Mouse (Mus musculus) hindbrain, embryonic 13.5 days (tissue): ENCODE results near the gene Gm6525. TPM values are rescaled to one million over a fixed set of nuclear protein-coding genes. Genes with fewer than 3 reads are reported as not detected.

ENCODE experiments used
- ATAC-seq: fragments of 200-750 bp; cut with Nextera tagmentation; 2 replicates; pipeline ENCODE4 v1.8.0; 2017; ENCODE audit warnings: moderate TSS enrichment; ENCODE audit not compliant: low FRiP score
- H3K27ac ChIP-seq: fragments of 300-500 bp; sonication (generic); 2 replicates; pipeline ENCODE4 v1.5.1; 2015; ENCODE audit warnings: inconsistent platforms, mild to moderate bottlenecking, moderate library complexity
- H3K27me3 ChIP-seq: fragments of 300-500 bp; sonication (generic); 2 replicates; pipeline ENCODE4 v1.6.1; 2015; ENCODE audit warnings: mild to moderate bottlenecking, inconsistent platforms
- H3K36me3 ChIP-seq: fragments of 300-500 bp; sonication (generic); 2 replicates; pipeline ENCODE4 v1.6.1; 2015; ENCODE audit warnings: mild to moderate bottlenecking, inconsistent platforms
- H3K4me1 ChIP-seq: fragments of 300-500 bp; sonication (generic); replicated peaks from 2 replicates; pipeline ENCODE4 v1.6.1; 2015; ENCODE audit warnings: inconsistent platforms
- H3K4me2 ChIP-seq: fragments of 300-500 bp; sonication (generic); 2 replicates; pipeline ENCODE4 v1.6.1; 2015; ENCODE audit warnings: inconsistent platforms, mild to moderate bottlenecking, moderate library complexity
- H3K4me3 ChIP-seq: fragments of 300-500 bp; sonication (generic); 2 replicates; pipeline ENCODE4 v1.5.1; 2015; ENCODE audit warnings: mild to moderate bottlenecking, inconsistent platforms
- H3K9ac ChIP-seq: fragments of 300-500 bp; sonication (generic); 2 replicates; pipeline ENCODE4 v1.6.1; 2015; ENCODE audit warnings: mild to moderate bottlenecking, inconsistent platforms
- H3K9me3 ChIP-seq: fragments of 300-500 bp; sonication (generic); 2 replicates; pipeline ENCODE4 v1.6.1; 2016; ENCODE audit warnings: inconsistent platforms
- WGBS: fragments of 180-500 bp; shearing (Covaris S2); methylation state at CpG from one replicate; pipeline ENCODE4 v1.1.7; 2015; 5-methylcytosine and 5-hydroxymethylcytosine counted together
- polyA plus RNA-seq: library from polyadenylated mRNA; unstranded; fragments of >200 nt; fragmentation: Nextera tagmentation; extraction: Ambion mirVana; gene quantifications from 2 replicates; pipeline ENCODE4 v1.2.1, GENCODE M21; 2015

The Gm6525 gene
- 2.9 and 3.3 TPM in 2 replicates for polyA plus RNA-seq

DNA sequence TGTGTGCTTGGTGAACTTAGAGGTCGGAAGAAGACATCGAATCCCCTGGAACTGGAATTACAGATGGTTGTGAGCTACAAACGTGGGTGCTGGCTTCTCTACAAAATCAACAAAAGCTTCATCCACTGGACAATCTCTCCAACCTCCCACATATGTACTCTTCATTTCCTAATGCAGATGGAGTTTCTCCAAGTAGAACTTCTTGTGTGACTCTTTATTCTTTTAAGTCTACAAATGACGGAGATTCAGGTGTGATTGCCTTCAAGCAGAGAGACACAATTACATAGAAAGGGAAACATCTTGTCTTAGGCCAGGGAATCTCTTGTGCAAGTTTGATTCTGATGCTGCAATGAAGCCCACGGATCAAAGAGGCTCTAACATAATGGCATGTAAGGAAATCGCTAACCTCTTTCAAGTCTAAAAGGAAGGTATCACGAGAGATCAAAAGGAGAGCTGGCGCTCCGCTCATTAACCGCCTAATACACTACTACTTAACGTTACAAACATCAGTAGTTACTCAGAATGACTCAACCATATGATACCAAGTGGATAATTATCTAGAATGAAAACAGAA is at the start of gene Gm6525:
Gene Gm6525, plus strand, starts transcription at position 524 of the 574 bp plus-strand sequence.
- Histone ChIP-seq H3K27ac (no peak within 1 kb of the TSS), H3K4me1 (0 out of 2 replicates have a peak, but pooled peaks cover 5% of the 10 kb centered on the region), H3K27me3 (no peaks in the 10 kb centered on the region), H3K4me2 (no peak within 1 kb of the TSS), H3K4me3 (no peak within 1 kb of the TSS), H3K9ac (no peak within 1 kb of the TSS), H3K9me3 (no peaks in the 10 kb centered on the region), H3K36me3 (peaks cover 62% of the 10 kb centered on the region)
- WGBS = 86% methylated on average over 11 of the region's 11 CpGs
- ATAC-seq = no peak

- 59% methylated on average over 6 of the region's 6 CpGs for WGBS
- no peak for ATAC-seq
These were observed 48.1 kb upstream of the Gm6525 start for GRCm38 (mm10) chr3:84125704-84126289.

DNA sequence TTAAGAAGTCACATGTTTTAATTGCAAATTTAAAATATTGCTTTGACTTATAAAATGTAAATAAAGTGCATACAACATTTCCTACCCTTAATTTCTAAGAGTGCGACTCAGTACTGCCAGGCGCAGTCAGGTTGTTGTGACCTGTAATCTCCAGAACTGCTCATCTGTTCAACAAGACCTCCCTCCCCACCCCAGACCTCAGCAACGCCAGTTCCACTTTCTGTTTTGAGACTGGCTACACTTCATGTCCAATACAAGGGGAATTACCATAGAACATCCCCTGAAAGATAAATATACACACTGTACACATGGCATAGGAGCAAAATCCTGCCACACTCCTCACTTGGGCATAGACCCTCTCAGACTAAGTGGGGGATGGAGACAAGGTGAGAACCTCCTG is 47.2 kb upstream of the Gm6525 start:
- Histone ChIP-seq H3K27me3 (no peaks in the 10 kb centered on the region), H3K4me1 (no peaks in the 10 kb centered on the region), H3K27ac (no peak overlapping the region), H3K4me2 (no peak overlapping the region), H3K4me3 (no peak overlapping the region), H3K36me3 (no peaks in the 10 kb centered on the region), H3K9me3 (no peaks in the 10 kb centered on the region), H3K9ac (no peak overlapping the region)
- 86% methylated on average over 3 of the region's 3 CpGs for WGBS
- no peak for ATAC-seq

More at GRCm38 (mm10) chr3:84125704-84126289, 48.1 kb upstream of the Gm6525 start:
- Histone ChIP-seq H3K27ac (no peak overlapping the region), H3K27me3 (no peaks in the 10 kb centered on the region), H3K4me1 (no peaks in the 10 kb centered on the region), H3K9me3 (no peaks in the 10 kb centered on the region), H3K36me3 (no peaks in the 10 kb centered on the region), H3K4me2 (no peak overlapping the region), H3K9ac (no peak overlapping the region), H3K4me3 (no peak overlapping the region)

DNA sequence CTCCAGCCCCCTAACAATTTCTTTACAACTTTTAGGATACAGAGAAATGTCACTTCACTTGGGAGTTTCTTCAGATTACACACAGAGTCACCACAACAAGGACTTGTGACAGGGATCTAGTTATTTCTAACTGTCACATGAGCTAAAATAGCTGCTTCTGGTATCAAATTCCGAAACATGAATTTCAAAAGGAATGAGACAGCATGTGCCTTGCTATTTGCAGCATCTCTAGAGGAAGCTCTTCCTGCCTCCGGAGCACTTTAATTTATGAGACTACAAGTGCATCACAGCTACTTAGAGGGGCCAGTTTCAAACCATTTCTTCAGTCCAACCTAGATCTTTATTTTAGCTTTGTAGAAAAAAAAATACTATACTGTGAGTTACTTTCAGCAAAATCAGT is 46.5 kb upstream of the Gm6525 start:
- H3K9me3 ChIP-seq = no peaks in the 10 kb centered on the region
- H3K4me3 ChIP-seq = no peak overlapping the region
- no peaks in the 10 kb centered on the region for H3K4me1 ChIP-seq
- WGBS = 86% methylated on average over 2 of the region's 2 CpGs
- no peak overlapping the region for H3K27ac ChIP-seq
- H3K27me3 ChIP-seq = no peaks in the 10 kb centered on the region
- no peaks in the 10 kb centered on the region for H3K36me3 ChIP-seq
- H3K9ac ChIP-seq = no peak overlapping the region
- no peak for ATAC-seq
- no peak overlapping the region for H3K4me2 ChIP-seq

DNA sequence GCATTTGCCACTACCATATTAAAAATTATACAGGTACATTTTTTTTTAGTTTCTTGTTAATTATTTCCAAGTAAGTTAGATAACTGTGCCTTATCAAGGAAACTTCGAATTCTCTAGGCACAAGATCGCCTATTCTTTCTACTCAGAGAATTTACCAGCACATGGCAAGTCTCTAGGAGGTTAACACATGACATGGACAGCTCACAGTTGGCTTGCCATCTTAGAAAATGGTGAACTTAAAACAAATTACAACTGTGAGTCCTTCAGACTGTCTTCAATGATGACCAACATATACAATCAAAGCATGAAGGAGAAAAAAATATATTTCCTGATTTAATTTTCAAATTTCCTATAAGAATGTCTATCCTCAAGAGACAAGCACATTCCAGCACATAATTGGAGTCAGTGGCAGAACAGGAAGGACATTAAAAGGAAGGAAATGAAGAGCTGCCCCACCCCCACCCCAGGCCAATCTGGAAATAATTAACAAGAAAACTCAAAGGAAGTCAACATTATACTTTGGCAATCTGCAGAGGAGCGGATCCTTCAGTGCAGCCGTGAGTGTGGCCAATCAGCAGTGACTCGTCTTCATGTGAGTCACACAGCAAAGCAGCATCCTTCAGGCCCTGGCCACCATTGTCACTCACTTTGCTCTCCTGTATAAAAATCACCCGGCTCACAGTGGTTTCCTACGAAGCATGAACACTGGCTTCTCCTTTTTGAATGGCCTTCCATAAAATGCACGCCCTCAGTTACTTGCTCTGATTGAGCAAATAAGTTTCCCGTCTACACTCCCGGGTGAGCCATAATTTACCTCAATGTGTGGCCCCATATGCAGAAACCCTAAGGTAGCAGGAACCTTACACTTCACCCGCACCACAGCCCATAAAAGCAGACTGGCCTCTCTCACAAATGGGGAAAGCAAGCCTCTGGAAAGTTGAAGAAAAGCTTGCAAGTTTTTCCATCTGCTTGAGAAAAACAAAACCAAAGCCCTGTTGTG is 44.7 kb upstream of the Gm6525 start:
- H3K9ac ChIP-seq = no peak overlapping the region
- no peaks in the 10 kb centered on the region for H3K36me3 ChIP-seq
- no peak overlapping the region for H3K4me3 ChIP-seq
- no peak overlapping the region for H3K27ac ChIP-seq
- no peak overlapping the region for H3K4me2 ChIP-seq
- H3K4me1 ChIP-seq = no peaks in the 10 kb centered on the region
- H3K27me3 ChIP-seq = no peaks in the 10 kb centered on the region
- no peaks in the 10 kb centered on the region for H3K9me3 ChIP-seq
- ATAC-seq = no peak
- WGBS = 73% methylated on average over 11 of the region's 11 CpGs

- Histone ChIP-seq H3K4me2 (no peak overlapping the region), H3K27me3 (no peaks in the 10 kb centered on the region), H3K27ac (no peak overlapping the region), H3K9ac (no peak overlapping the region), H3K4me1 (no peaks in the 10 kb centered on the region), H3K9me3 (no peaks in the 10 kb centered on the region), H3K4me3 (no peak overlapping the region), H3K36me3 (no peaks in the 10 kb centered on the region)
- ATAC-seq = no peak
- WGBS = 72% methylated on average over 5 of the region's 5 CpGs
These were observed 43.1 kb upstream of the Gm6525 start for GRCm38 (mm10) chr3:84130776-84131175.

- H3K9ac ChIP-seq = no peak overlapping the region
- WGBS = 92% methylated on average over 3 of the region's 3 CpGs
- ATAC-seq = no peak
- no peak overlapping the region for H3K27ac ChIP-seq
- H3K36me3 ChIP-seq = no peaks in the 10 kb centered on the region
- no peaks in the 10 kb centered on the region for H3K4me1 ChIP-seq
- no peak overlapping the region for H3K4me3 ChIP-seq
- H3K4me2 ChIP-seq = no peak overlapping the region
- H3K27me3 ChIP-seq = no peaks in the 10 kb centered on the region
- no peaks in the 10 kb centered on the region for H3K9me3 ChIP-seq
These were observed 42.5 kb upstream of the Gm6525 start for GRCm38 (mm10) chr3:84131369-84131768.

DNA sequence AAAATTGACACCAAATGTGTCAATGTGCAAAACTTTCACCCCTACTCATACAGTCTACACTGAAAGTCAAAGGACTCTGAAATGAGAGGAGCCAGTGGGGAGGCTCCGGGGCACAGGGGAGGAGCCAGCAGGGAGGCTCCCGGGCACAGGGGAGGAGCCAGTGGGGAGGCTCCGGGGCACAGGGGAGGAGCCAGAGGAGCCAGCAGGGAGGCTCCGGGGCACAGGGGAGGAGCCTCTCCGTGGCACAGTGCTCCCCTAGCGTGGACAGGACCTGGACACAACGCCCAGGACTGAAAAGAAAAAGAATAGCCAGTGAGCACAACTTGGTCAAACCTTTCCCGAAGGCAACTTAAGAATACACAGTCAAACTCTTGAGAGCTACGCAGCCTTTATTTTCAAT is 38.5 kb upstream of the Gm6525 start:
- Histone ChIP-seq H3K27me3 (no peaks in the 10 kb centered on the region), H3K9ac (no peak overlapping the region), H3K4me3 (no peak overlapping the region), H3K36me3 (no peaks in the 10 kb centered on the region), H3K27ac (no peak overlapping the region), H3K9me3 (no peaks in the 10 kb centered on the region), H3K4me1 (no peaks in the 10 kb centered on the region), H3K4me2 (no peak overlapping the region)
- WGBS = 26% methylated on average over 9 of the region's 9 CpGs
- ATAC-seq = no peak

DNA sequence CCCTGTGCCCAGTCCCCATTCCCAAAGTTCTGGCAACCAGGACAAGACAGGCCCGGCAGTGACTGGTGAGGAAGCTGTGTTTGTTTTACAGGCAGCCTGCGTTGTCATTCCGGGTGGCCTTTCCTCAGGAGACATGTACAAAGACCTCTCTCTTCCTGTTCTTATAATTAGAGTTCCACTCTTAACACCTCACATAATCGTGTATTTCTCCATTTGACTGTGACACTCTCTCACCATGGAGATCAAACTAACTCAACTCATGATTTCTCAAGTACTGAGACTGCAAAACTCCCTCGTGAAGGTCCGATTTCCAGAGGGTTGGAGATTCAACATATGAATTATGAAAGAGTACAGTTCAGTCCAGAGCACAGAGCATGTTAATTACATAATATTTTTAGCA is 38.0 kb upstream of the Gm6525 start:
- no peak overlapping the region for H3K27ac ChIP-seq
- 73% methylated on average over 6 of the region's 6 CpGs for WGBS
- ATAC-seq = no peak
- H3K9ac ChIP-seq = no peak overlapping the region
- H3K4me1 ChIP-seq = no peaks in the 10 kb centered on the region
- no peaks in the 10 kb centered on the region for H3K27me3 ChIP-seq
- no peak overlapping the region for H3K4me3 ChIP-seq
- no peaks in the 10 kb centered on the region for H3K9me3 ChIP-seq
- H3K36me3 ChIP-seq = no peaks in the 10 kb centered on the region
- no peak overlapping the region for H3K4me2 ChIP-seq

DNA sequence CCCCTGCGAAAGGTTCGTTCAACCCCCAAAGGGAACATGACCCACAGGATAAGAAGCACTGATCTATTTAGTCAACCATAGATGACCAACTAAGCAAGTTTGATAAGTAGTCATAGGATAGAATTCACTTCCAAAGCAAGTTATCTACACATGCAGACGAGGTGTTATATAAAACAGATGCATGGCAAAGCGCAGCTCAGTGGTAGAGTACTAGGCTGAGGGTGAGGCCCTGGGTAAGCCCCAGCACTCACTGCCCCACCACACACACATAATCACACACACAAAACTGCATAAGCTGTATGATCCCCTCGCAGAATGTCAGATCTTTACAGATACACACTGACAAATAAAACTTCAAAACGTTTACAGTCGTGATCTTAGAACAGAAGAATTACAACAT is 37.4 kb upstream of the Gm6525 start:
- 92% methylated on average over 7 of the region's 7 CpGs for WGBS

DNA sequence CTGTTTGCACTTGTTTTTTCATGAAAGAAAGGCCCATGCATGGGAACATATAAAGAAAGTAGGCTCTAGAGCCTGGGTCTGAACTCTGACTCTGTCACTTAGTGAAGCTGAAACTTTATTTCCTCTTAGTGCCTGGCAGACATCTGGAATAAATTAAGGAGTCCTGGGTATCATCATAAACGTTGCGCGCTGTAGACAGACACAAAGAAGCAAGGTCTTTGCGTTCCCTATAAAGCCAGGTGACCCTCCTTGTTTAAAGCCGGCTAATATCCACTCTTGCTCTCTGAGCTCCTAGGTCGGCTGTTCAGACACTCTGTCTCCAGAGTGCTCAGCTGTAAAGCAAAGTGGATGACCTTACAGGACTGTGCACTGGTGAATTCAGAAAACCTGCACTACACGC is 33.0 kb upstream of the Gm6525 start:
- Histone ChIP-seq H3K27ac (no peak overlapping the region), H3K9ac (no peak overlapping the region), H3K4me1 (no peaks in the 10 kb centered on the region), H3K36me3 (no peaks in the 10 kb centered on the region), H3K4me2 (no peak overlapping the region), H3K9me3 (no peaks in the 10 kb centered on the region), H3K27me3 (no peaks in the 10 kb centered on the region), H3K4me3 (no peak overlapping the region)
- 89% methylated on average over 7 of the region's 7 CpGs for WGBS
- ATAC-seq = no peak

More for the DNA sequence above, 37.4 kb upstream of the Gm6525 start:
- H3K27ac ChIP-seq = no peak overlapping the region
- no peaks in the 10 kb centered on the region for H3K27me3 ChIP-seq
- H3K36me3 ChIP-seq = no peaks in the 10 kb centered on the region
- H3K4me3 ChIP-seq = no peak overlapping the region
- no peak for ATAC-seq
- no peak overlapping the region for H3K4me2 ChIP-seq
- H3K9me3 ChIP-seq = no peaks in the 10 kb centered on the region
- H3K9ac ChIP-seq = no peak overlapping the region
- no peaks in the 10 kb centered on the region for H3K4me1 ChIP-seq

- no peaks in the 10 kb centered on the region for H3K27me3 ChIP-seq
- H3K9me3 ChIP-seq = no peaks in the 10 kb centered on the region
- no peak for ATAC-seq
- no peak overlapping the region for H3K27ac ChIP-seq
- H3K9ac ChIP-seq = no peak overlapping the region
- H3K4me2 ChIP-seq = no peak overlapping the region
- 94% methylated on average over 3 of the region's 3 CpGs for WGBS
- no peaks in the 10 kb centered on the region for H3K4me1 ChIP-seq
- no peak overlapping the region for H3K4me3 ChIP-seq
- no peaks in the 10 kb centered on the region for H3K36me3 ChIP-seq
These were observed 24.1 kb upstream of the Gm6525 start for GRCm38 (mm10) chr3:84149831-84150230.
